Mouse (Mus musculus) megakaryocyte-erythroid progenitor cell, adult 5-6 weeks (primary cell): ENCODE results near the gene Zfp599. TPM values are rescaled to one million over a fixed set of nuclear protein-coding genes. Genes with fewer than 3 reads are reported as not detected.

Experiments used
- ATAC-seq: replicated peaks from 2 replicates; pipeline ENCODE4 v1.8.0; 2016; ENCODE audit warnings: mild to moderate bottlenecking, inconsistent platforms; ENCODE audit not compliant: severe bottlenecking, poor library complexity, low FRiP score, low TSS enrichment
- total RNA-seq, 2 experiments: library from RNA; stranded (forward) in 1 of 2; stranded (reverse) in 1 of 2; fragments of 200-1000, 215-1000 nt in 1 of 2; fragments of >200 nt in 1 of 2; fragmentation: Nextera tagmentation in 1 of 2; gene quantifications; 2 replicates each; pipeline ENCODE4 v1.2.3; 2014 to 2017

The Zfp599 gene
- total RNA-seq, 2 experiments from 2014 or later = 6.2 to 6.7 TPM

DNA sequence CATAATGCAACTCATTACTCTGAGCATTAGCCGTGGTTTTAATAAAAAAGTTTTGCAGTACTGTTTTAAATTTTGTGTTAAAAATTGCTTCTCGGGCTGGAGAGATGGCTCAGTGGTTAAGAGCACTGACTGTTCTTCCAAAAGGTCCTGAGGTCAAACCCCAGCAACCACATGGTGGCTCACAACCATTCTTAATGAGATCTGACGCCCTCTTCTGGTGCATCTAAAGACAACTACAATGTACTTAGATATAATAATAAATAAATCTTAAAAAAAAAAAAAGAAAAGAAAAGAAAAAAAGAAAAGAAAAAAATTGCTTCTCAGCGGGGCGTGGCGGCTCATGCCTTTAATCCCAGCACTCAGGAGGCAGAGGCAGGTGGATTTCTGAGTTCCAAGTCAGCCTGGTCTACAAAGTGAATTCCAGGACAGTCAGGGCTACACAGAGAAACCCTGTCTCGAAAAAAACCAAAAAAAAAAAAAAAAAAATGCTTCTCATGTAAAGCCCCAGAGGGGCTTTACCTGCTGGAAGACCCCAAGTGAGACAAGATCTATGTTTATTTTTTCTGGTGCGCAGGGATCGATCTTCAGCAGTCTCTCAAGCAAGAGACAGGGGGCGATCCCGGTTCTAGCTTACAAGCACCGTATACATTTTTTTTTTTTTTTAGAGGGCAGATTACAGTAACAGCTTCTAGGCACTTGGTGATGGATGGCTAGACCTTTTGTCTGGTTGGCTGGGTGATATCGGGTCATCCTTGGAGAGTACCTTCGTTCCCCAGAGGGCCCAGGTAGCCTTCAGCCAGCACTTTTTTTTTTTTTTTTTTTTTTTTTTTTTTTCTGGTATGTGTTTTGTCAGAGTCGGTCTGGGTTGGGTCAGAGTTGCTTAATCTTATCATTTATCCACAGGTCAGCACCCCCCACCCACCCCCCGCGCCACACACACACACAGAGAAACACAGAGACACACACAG lies 34.9 kb downstream of the Zfp599 start:
- peak; percentile 70 for ATAC-seq

DNA sequence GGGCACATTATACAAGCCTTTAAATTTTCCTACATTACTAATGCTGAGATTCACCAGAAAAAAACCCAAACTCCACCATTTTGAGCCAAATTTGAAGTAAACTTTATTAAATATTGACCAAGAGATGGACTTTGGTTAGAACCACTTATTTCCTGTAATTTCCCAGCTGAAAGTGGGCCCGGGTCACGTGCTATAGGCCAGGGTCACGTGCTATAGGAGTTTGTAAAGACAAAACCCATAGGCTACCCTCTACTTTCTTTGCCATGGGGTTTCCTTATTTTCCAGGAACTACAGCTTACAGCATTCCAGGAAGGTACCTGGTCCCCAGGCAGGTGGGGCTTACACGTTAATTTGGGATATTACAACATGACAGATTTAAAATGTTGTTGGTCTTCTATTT lies 35.6 kb downstream of the Zfp599 start:
- ATAC-seq = no peak

GRCm38 (mm10) chr9:22217858-22218493 lies 41.7 kb downstream of the Zfp599 start:
- ATAC-seq = no peak

- no peak for ATAC-seq
These were observed 43.0 kb downstream of the Zfp599 start for GRCm38 (mm10) chr9:22216705-22217104.

GRCm38 (mm10) chr9:22214549-22214948 lies 45.1 kb downstream of the Zfp599 start:
- no peak for ATAC-seq

GRCm38 (mm10) chr9:22213785-22214194 lies 45.9 kb downstream of the Zfp599 start:
- ATAC-seq = peak; percentile 73

Other genes starting within 250 kb of the Zfp599 start
- gene Elavl3, start 207.9 kb downstream of the Zfp599 start, total RNA-seq (2014; fragmentation: Nextera tagmentation) = not detected in 2 replicates
- not detected in 2 replicates for gene Elavl3, start 207.9 kb downstream of the Zfp599 start, total RNA-seq (2017)
- gene Gm49318, start 188.6 kb downstream of the Zfp599 start, total RNA-seq (2014; fragmentation: Nextera tagmentation) = not detected in 2 replicates
- not detected in 2 replicates for gene Gm49318, start 188.6 kb downstream of the Zfp599 start, total RNA-seq (2017)
- gene Zfp653, start 188.5 kb downstream of the Zfp599 start, total RNA-seq (2014; fragmentation: Nextera tagmentation) = 10.0 and 11.0 TPM in 2 replicates
- gene Zfp653, start 188.5 kb downstream of the Zfp599 start, total RNA-seq (2017) = 4.2 and 9.0 TPM in 2 replicates
- gene Ecsit, start 174.5 kb downstream of the Zfp599 start, total RNA-seq (2014; fragmentation: Nextera tagmentation) = 35.7 and 37.0 TPM in 2 replicates
- gene Ecsit, start 174.5 kb downstream of the Zfp599 start, total RNA-seq (2017) = 18.6 and 36.6 TPM in 2 replicates
- not detected in 2 replicates for gene Cnn1, start 160.7 kb downstream of the Zfp599 start, total RNA-seq (2014; fragmentation: Nextera tagmentation)
- 0.19 TPM in 1 of 2 replicates, not detected in the other for gene Cnn1, start 160.7 kb downstream of the Zfp599 start, total RNA-seq (2017)
- gene Elof1, start 142.7 kb downstream of the Zfp599 start, total RNA-seq (2014; fragmentation: Nextera tagmentation) = 95.3 and 98.7 TPM in 2 replicates
- gene Elof1, start 142.7 kb downstream of the Zfp599 start, total RNA-seq (2017) = 31.1 and 51.7 TPM in 2 replicates
- 11.3 and 19.4 TPM in 2 replicates for gene Acp5, start 124.2 kb downstream of the Zfp599 start, total RNA-seq (2014; fragmentation: Nextera tagmentation)
- gene Acp5, start 124.2 kb downstream of the Zfp599 start, total RNA-seq (2017) = 2.2 and 6.5 TPM in 2 replicates
- 31.2 and 49.5 TPM in 2 replicates for gene Pigyl, start 103.0 kb downstream of the Zfp599 start, total RNA-seq (2014; fragmentation: Nextera tagmentation)
- 22.3 and 42.3 TPM in 2 replicates for gene Pigyl, start 103.0 kb downstream of the Zfp599 start, total RNA-seq (2017)
- gene Zfp872, start 71.8 kb downstream of the Zfp599 start, total RNA-seq (2014; fragmentation: Nextera tagmentation) = not detected in 2 replicates
- gene Zfp872, start 71.8 kb downstream of the Zfp599 start, total RNA-seq (2017) = not detected in 2 replicates
- 50.6 and 53.6 TPM in 2 replicates for gene Zfp809, start 34.2 kb downstream of the Zfp599 start, total RNA-seq (2014; fragmentation: Nextera tagmentation)
- 34.1 and 44.6 TPM in 2 replicates for gene Zfp809, start 34.2 kb downstream of the Zfp599 start, total RNA-seq (2017)
- 9.7 and 13.3 TPM in 2 replicates for gene Zfp810, start 47.8 kb upstream of the Zfp599 start, total RNA-seq (2014; fragmentation: Nextera tagmentation)
- gene Zfp810, start 47.8 kb upstream of the Zfp599 start, total RNA-seq (2017) = 5.6 and 6.3 TPM in 2 replicates
- gene Anln, start 129.3 kb upstream of the Zfp599 start, total RNA-seq (2014; fragmentation: Nextera tagmentation) = 79.4 and 93.1 TPM in 2 replicates
- gene Anln, start 129.3 kb upstream of the Zfp599 start, total RNA-seq (2017) = 59.5 and 67.9 TPM in 2 replicates
- 5.8 and 10.7 TPM in 2 replicates for gene 9530077C05Rik, start 151.6 kb upstream of the Zfp599 start, total RNA-seq (2014; fragmentation: Nextera tagmentation)
- gene 9530077C05Rik, start 151.6 kb upstream of the Zfp599 start, total RNA-seq (2017) = 11.7 and 16.4 TPM in 2 replicates
- not detected in 2 replicates for gene Gm17545, start 194.4 kb upstream of the Zfp599 start, total RNA-seq (2014; fragmentation: Nextera tagmentation)
- not detected in 2 replicates for gene Gm17545, start 194.4 kb upstream of the Zfp599 start, total RNA-seq (2017)
- gene Rp9, start 209.8 kb upstream of the Zfp599 start, total RNA-seq (2014; fragmentation: Nextera tagmentation) = 128 and 174 TPM in 2 replicates
- 257 and 309 TPM in 2 replicates for gene Rp9, start 209.8 kb upstream of the Zfp599 start, total RNA-seq (2017)
- 12.2 and 25.8 TPM in 2 replicates for gene Bbs9, start 215.8 kb upstream of the Zfp599 start, total RNA-seq (2014; fragmentation: Nextera tagmentation)
- gene Bbs9, start 215.8 kb upstream of the Zfp599 start, total RNA-seq (2017) = 17.8 and 20.2 TPM in 2 replicates